Mouse (Mus musculus) heart, adult 2 months (tissue): ENCODE data around the gene BC025920.

Experiments
- CTCF ChIP-seq: fragments of 200-600 bp; IDR thresholded peaks from 2 replicates; pipeline ENCODE4 v1.8.1; 2022; ENCODE audit warnings: antibody characterized with exemption, mild to moderate bottlenecking, moderate library complexity
- POLR2A ChIP-seq: fragments of 200-500 bp; IDR thresholded peaks from 2 replicates; pipeline ENCODE4 v1.6.1; 2011; ENCODE audit warnings: mild to moderate bottlenecking, low read depth, low read length, control low read depth; ENCODE audit not compliant: insufficient read depth

- TF ChIP-seq POLR2A = no peak
- no peak for TF ChIP-seq CTCF
Measured at GRCm38 (mm10) chr10:81574081-81575056, 31.7 kb upstream of the BC025920 start, which contains the start of gene Tle2.
